Mouse (Mus musculus): ENCODE data around the gene Ltbp1. TPM values are rescaled to one million over a fixed set of nuclear protein-coding genes. Genes with fewer than 3 reads are reported as not detected.

Gene Ltbp1
- polyA plus RNA-seq (2012; rRNA removed; ENCODE audit: low replicate concordance), result 11.7 and 51.2 TPM in 2 replicates

DNA sequence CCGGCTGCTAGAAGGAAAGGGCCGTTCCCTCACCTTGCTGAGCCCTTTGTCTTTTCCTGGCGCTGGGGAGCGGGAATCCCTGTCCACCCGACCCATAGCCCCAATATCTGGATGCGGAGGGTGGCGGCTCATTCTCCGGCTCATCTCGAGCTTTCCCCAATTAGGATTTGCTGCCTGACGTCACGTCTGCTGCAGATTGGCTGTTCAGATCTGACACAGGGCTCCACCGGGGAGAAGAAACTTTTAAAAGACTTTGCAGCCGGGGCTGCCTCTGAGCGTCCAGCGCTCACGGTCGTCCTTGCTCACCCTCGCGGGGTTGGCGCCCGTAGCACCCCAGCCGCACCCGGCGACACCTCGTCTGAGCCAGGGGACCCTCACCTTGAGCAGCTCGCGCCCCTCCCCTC, at the start of gene Ltbp1:
Gene Ltbp1 (plus strand): TSS at position 288 of the 404 bp plus-strand sequence.

DNA sequence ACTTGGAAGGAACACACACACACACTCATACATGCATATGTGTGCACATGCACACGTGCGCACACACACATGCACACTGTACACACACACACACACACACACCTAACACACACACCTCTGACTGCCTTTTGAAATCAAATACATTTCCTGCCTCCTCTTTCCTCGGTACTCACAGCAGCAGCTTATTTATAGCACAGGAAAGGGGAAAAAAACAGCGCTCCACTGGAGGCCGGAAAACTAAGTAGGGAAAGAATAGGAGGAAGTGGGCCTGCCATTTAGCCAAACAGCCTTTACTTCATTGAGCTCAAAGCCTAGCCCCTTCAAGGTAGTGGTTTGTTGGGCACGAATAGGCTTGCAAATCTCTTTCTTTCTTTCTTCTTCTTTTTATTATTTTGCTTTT, 430.2 kb downstream of the Ltbp1 start, which contains the start of gene Rasgrp3:
Gene Rasgrp3 (plus strand): TSS at position 298 of the 400 bp plus-strand sequence.

Data from subcutaneous adipose tissue, adult 2 months (tissue).